Comparison of ENCODE assay signal across 7 mouse cellular contexts in the genomic region with DNA sequence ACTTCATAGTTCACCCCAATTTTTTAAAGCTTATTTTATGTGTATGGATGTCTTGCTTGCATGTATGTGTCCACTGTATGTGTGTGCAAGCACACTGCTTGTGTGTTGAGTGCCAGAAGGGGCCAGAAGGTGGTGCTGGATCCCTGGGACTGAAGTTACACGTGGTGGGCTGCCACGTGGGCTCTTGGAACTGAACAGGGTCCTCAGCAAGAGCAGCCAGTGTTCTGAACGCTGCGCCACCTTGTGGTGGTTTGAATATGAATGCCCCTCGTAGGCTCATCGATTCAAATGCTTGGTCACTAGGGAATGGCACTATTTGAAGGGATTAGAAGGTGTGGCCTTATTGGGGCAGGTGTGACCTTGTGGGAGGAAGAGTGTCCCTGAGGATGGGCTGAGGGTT. TPM values are rescaled to one million over a fixed set of nuclear protein-coding genes. Genes with fewer than 3 reads are reported as not detected.
DNase-seq lines count a peak whose midpoint lies in the region; ATAC-seq and TF ChIP-seq lines count a peak whose summit lies in the region.

No protein-coding gene starts in this region.

- no peaks in the 10 kb centered on the region for H3K9me3 ChIP-seq in hindbrain, postnatal 0 days (ENCODE audit: low read length)

- no peaks in the 10 kb centered on the region for H3K27me3 ChIP-seq in hindbrain, postnatal 0 days (ENCODE audit: insufficient read depth, low read length)

- TF ChIP-seq CTCF in left cerebral cortex, adult 2 months (IDR thresholded peaks at IDR 0.05), result peak; percentile 64
- TF ChIP-seq CTCF in hindbrain, postnatal 0 days (IDR thresholded peaks at IDR 0.05; ENCODE audit: low read depth), result peak; percentile 79

- peak in 1 of 2 experiments; percentile 36 for DNase-seq in left cerebral cortex, adult 2 months (ENCODE audit: extremely low spot score in 1 of 2, low spot score in 2 of 2)
- no peak for DNase-seq in left cerebral cortex, adult 9 months (ENCODE audit: low spot score in 2 of 2)
- peak; percentile 91 for DNase-seq in R1 (ENCODE audit: low read depth, low spot score)
- peak; percentile 56 to 73 for DNase-seq in cerebellum, postnatal 25 days
- peak; percentile 82 for DNase-seq in hindbrain, postnatal 0 days (ENCODE audit: low spot score)
- peak; percentile 75 to 79 for DNase-seq in thymus, postnatal 36 days

- H3K9ac ChIP-seq in hindbrain, postnatal 0 days (replicated peaks; ENCODE audit: low read length), result no peak overlapping the region

- WGBS in hindbrain, postnatal 0 days, result 22% methylated on average over 6 of the region's 6 CpGs

- H3K4me2 ChIP-seq in hindbrain, postnatal 0 days (ENCODE audit: low read depth, low read length), result no peak overlapping the region

- H3K36me3 ChIP-seq in hindbrain, postnatal 0 days (ENCODE audit: insufficient read depth, low read length), result no peaks in the 10 kb centered on the region

- intact Hi-C loops in left cerebral cortex, adult 2 months (cut with DNase I), result loop anchor here (2.0 kb wide), 1 partner anchor 306 kb away; no protein-coding TSS in a partner anchor

- no peak overlapping the region; the same call in 1 of the 2 replicates for H3K27ac ChIP-seq in left cerebral cortex, adult 2 months
- H3K27ac ChIP-seq in hindbrain, postnatal 0 days, result no peak overlapping the region

- no peak overlapping the region for H3K4me3 ChIP-seq in left cerebral cortex, adult 2 months
- H3K4me3 ChIP-seq in hindbrain, postnatal 0 days (ENCODE audit: low read length), result no peak overlapping the region

- H3K4me1 ChIP-seq in hindbrain, postnatal 0 days (ENCODE audit: insufficient read depth, low read length), result peaks cover 13% of the 10 kb centered on the region

- peak; percentile 69 for ATAC-seq in hindbrain, postnatal 0 days
- ATAC-seq in megakaryocyte-erythroid progenitor cell, adult 5-6 weeks (replicated peaks; ENCODE audit: low FRiP score, low TSS enrichment, poor library complexity, severe bottlenecking), result peak; percentile 44; the same call in 1 of the 2 replicates

RNA-seq across cellular contexts. Expression of gene A530016L24Rik, which starts 38.4 kb away (rescaled TPM):
- total RNA-seq in left cerebral cortex, adult 2 months (2021), result not detected
- not detected in 2 replicates for total RNA-seq in hindbrain, postnatal 0 days (2014; rRNA removed)
- 0.11 TPM in 1 of 2 replicates, not detected in the other for polyA plus RNA-seq in hindbrain, postnatal 0 days (2015; fragmentation: Nextera tagmentation; extraction: Ambion mirVana)
- not detected in 2 replicates for total RNA-seq in megakaryocyte-erythroid progenitor cell, adult 5-6 weeks (2014; fragmentation: Nextera tagmentation)
- total RNA-seq in megakaryocyte-erythroid progenitor cell, adult 5-6 weeks (2017), result not detected in 2 replicates

Comparison
In these comparisons a context has a peak if more than half of its experiments do, and no peak if none do; other contexts are left out.
1. DNase-seq: peak in R1 (single experiment), cerebellum, postnatal 25 days (2 of 2), hindbrain, postnatal 0 days (single experiment) and thymus, postnatal 36 days (2 of 2); none in left cerebral cortex, adult 9 months (0 of 2).